Mouse (Mus musculus): ENCODE results near the gene Ppt1. TPM values are rescaled to one million over a fixed set of nuclear protein-coding genes. Genes with fewer than 3 reads are reported as not detected.

Gene Ppt1
- polyA plus RNA-seq, 1 experiment from 2014 or later = 74.4 TPM

DNA sequence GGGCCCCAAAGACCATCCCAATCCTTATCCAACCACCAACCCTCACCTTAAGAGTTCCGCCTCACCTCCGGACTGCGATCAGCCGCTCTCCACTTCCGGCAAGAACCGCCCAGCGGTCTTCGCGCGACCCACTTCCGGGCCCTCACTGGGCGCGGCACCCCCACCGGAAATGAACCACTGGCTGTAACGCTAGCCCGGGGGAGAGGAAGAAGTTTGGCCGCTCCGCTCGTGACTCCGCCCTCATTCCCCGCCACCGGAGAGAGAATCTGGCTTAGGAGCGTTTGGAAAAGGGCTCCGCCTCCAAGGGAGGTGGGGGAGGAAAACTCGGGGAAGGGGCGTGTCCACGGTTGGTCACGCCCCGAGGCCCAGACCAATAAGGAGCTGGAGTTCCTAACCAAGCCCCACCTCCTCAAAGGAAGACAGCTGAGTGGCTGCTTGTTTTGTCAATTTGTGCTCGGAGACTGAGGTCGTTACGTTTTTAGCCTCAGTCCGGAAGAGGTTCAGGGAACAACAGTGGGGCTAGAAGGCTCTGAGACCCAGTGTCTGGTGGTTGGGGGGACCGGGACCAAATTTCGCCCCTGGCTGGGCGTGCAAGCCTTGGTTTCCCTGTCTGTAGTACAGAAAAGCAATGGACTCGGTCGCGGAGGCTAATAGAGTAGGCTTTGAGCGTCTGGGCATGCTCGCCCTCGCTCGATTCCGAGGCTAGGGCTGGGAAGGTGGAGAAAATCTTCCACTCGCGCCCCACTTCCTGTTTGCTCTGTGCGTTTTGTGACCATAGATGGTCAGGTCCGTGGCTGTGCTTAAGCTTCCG is 49.9 kb downstream of the Ppt1 start, which contains the start of gene Cap1:
TSS of gene Cap1 (minus strand) at position 289 of the 811 bp plus-strand sequence.
- Histone ChIP-seq H3K4me3 (replicated peaks; ENCODE audit: low read depth, low read length) (peak within 1 kb of the TSS; percentile 89), H3K9ac (ENCODE audit: low read depth, low read length) (peak within 1 kb of the TSS; percentile 82), H3K4me1 (replicated peaks; ENCODE audit: insufficient read depth, low read length) (peaks cover 25% of the 10 kb centered on the region; the same call in 1 of the 2 replicates), H3K27ac (peak within 1 kb of the TSS; percentile 99), H3K9me3 (replicated peaks; ENCODE audit: low read length) (no peaks in the 10 kb centered on the region), H3K27me3 (ENCODE audit: insufficient read depth, low read length) (no peaks in the 10 kb centered on the region), H3K36me3 (ENCODE audit: insufficient read depth, low read length) (peaks cover 1% of the 10 kb centered on the region; the same call in 1 of the 2 replicates), H3K4me2 (ENCODE audit: low read length) (peak within 1 kb of the TSS; percentile 71)
- ATAC-seq (replicated peaks; ENCODE audit: low FRiP score, low read depth) = peak; percentile 96
- TF ChIP-seq CTCF (IDR thresholded peaks at IDR 0.05; ENCODE audit: low read depth) = no peak
- DNase-seq (ENCODE audit: low spot score) = peak; percentile 99
- WGBS = under 1% methylated on average over 48 of the region's 49 CpGs

GRCm38 (mm10) chr4:122886579-122887254 is 50.7 kb downstream of the Ppt1 start:
- H3K4me2 ChIP-seq (ENCODE audit: low read length) = peak overlapping the region; percentile 71
- H3K4me3 ChIP-seq (replicated peaks; ENCODE audit: low read depth, low read length) = peak overlapping the region; percentile 89
- peak overlapping the region; percentile 99 for H3K27ac ChIP-seq
- peaks cover 25% of the 10 kb centered on the region; the same call in 1 of the 2 replicates for H3K4me1 ChIP-seq (replicated peaks; ENCODE audit: insufficient read depth, low read length)
- peak overlapping the region; percentile 75 for H3K9ac ChIP-seq (ENCODE audit: low read depth, low read length)
- H3K9me3 ChIP-seq (replicated peaks; ENCODE audit: low read length) = no peaks in the 10 kb centered on the region
- H3K36me3 ChIP-seq (ENCODE audit: insufficient read depth, low read length) = no peaks in the 10 kb centered on the region
- H3K27me3 ChIP-seq (ENCODE audit: insufficient read depth, low read length) = no peaks in the 10 kb centered on the region
- no peak for TF ChIP-seq CTCF (IDR thresholded peaks at IDR 0.05; ENCODE audit: low read depth)
- 4% methylated on average over 19 of the region's 19 CpGs for WGBS
- no peak for DNase-seq (ENCODE audit: low spot score)
- peak; percentile 7; the same call in 1 of the 2 replicates for ATAC-seq (replicated peaks; ENCODE audit: low FRiP score, low read depth)

DNA sequence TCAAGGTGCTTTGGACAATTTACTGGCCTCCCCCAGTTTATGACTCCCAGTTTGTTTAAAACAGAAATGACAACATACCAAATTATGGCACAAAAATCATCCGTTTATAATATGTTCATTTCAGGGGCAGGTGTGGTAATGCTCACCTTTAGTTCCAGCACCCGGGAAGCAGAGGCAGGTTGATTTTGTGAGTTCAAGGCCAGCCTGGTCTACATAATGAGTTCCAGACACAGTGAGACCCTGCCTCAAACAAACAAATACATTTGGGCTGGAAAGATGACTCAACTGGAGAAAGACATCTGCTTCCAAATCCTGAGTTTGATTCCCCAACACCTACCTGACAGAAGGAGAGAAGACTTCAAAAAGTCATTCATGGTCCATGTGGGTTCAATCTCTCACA is 51.3 kb downstream of the Ppt1 start:
- DNase-seq (ENCODE audit: low spot score) (no peak), ATAC-seq (replicated peaks; ENCODE audit: low FRiP score, low read depth) (no peak)
- Histone ChIP-seq H3K9me3 (replicated peaks; ENCODE audit: low read length) (no peaks in the 10 kb centered on the region), H3K9ac (ENCODE audit: low read depth, low read length) (no peak overlapping the region), H3K4me3 (replicated peaks; ENCODE audit: low read depth, low read length) (no peak overlapping the region), H3K4me2 (ENCODE audit: low read length) (peak overlapping the region; percentile 71; the same call in 1 of the 2 replicates), H3K27ac (peak overlapping the region; percentile 99; the same call in 1 of the 2 replicates), H3K27me3 (ENCODE audit: insufficient read depth, low read length) (no peaks in the 10 kb centered on the region), H3K4me1 (replicated peaks; ENCODE audit: insufficient read depth, low read length) (peaks cover 20% of the 10 kb centered on the region; the same call in 1 of the 2 replicates), H3K36me3 (ENCODE audit: insufficient read depth, low read length) (no peaks in the 10 kb centered on the region)
- TF ChIP-seq CTCF (IDR thresholded peaks at IDR 0.05; ENCODE audit: low read depth) = no peak
- WGBS = 85% methylated on average over 2 of the region's 2 CpGs

- no peak overlapping the region for H3K4me2 ChIP-seq (ENCODE audit: low read length)
- ATAC-seq (replicated peaks; ENCODE audit: low FRiP score, low read depth) = no peak
- DNase-seq (ENCODE audit: low spot score) = peak; percentile 30
- H3K9me3 ChIP-seq (replicated peaks; ENCODE audit: low read length) = no peaks in the 10 kb centered on the region
- no peak overlapping the region for H3K9ac ChIP-seq (ENCODE audit: low read depth, low read length)
- 8% methylated on average over 3 of the region's 3 CpGs for WGBS
- H3K4me3 ChIP-seq (replicated peaks; ENCODE audit: low read depth, low read length) = no peak overlapping the region
- H3K4me1 ChIP-seq (replicated peaks; ENCODE audit: insufficient read depth, low read length) = peaks cover 5% of the 10 kb centered on the region; the same call in 1 of the 2 replicates
- no peaks in the 10 kb centered on the region for H3K27me3 ChIP-seq (ENCODE audit: insufficient read depth, low read length)
- H3K27ac ChIP-seq = no peak overlapping the region
- TF ChIP-seq CTCF (IDR thresholded peaks at IDR 0.05; ENCODE audit: low read depth) = no peak
- H3K36me3 ChIP-seq (ENCODE audit: insufficient read depth, low read length) = no peaks in the 10 kb centered on the region
Observed at GRCm38 (mm10) chr4:122890881-122891481, 54.9 kb downstream of the Ppt1 start.

DNA sequence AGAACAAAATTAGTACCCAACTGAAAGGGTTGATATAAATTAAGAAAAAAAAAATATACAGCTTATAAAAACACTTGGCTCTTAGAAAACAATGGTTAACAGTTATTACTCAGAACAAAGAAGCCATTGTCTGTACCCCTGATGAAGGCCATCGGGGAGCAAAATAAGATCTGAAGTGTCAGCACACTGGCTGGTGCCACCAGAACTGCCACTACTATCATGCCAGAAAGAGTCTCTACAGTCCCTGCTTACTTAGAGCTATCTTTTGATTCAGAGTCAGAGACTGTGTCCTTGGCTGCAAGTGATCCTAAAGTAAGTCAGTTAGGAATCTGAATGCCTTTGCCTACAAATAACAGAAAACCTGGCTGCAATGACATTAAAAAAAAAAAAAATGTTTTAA is 55.6 kb downstream of the Ppt1 start:
- Histone ChIP-seq H3K4me2 (ENCODE audit: low read length) (no peak overlapping the region), H3K36me3 (ENCODE audit: insufficient read depth, low read length) (no peaks in the 10 kb centered on the region), H3K27me3 (ENCODE audit: insufficient read depth, low read length) (no peaks in the 10 kb centered on the region), H3K27ac (no peak overlapping the region), H3K9me3 (replicated peaks; ENCODE audit: low read length) (no peaks in the 10 kb centered on the region), H3K4me1 (replicated peaks; ENCODE audit: insufficient read depth, low read length) (peaks cover 5% of the 10 kb centered on the region; the same call in 1 of the 2 replicates), H3K9ac (ENCODE audit: low read depth, low read length) (no peak overlapping the region), H3K4me3 (replicated peaks; ENCODE audit: low read depth, low read length) (no peak overlapping the region)
- DNase-seq (ENCODE audit: low spot score) (no peak), ATAC-seq (replicated peaks; ENCODE audit: low FRiP score, low read depth) (no peak)
- WGBS = 35% methylated on average over 1 of the region's 1 CpGs
- TF ChIP-seq CTCF (IDR thresholded peaks at IDR 0.05; ENCODE audit: low read depth) = no peak

DNA sequence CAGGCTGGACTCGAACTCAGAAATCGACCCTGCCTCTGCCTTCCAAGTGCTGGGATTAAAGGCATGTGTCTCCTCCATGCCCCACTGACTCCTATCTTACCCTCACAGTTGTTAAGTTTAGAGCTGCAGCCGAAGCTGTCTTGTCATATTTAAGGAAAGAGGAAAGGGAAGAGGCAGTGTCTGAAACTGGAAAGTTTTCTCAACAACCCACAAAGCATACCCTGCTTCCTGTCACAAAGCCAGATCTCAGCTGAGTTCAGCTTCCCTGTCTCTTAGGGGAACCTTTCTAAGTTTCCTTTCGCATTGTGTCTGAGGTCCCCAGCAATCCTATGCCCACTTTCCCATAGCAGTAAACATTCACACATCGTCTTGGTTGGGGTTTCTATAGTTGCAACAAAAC is 56.1 kb downstream of the Ppt1 start:
- H3K4me2 ChIP-seq (ENCODE audit: low read length) = no peak overlapping the region
- H3K4me1 ChIP-seq (replicated peaks; ENCODE audit: insufficient read depth, low read length) = peaks cover 1% of the 10 kb centered on the region; the same call in 1 of the 2 replicates
- no peak for ATAC-seq (replicated peaks; ENCODE audit: low FRiP score, low read depth)
- H3K27me3 ChIP-seq (ENCODE audit: insufficient read depth, low read length) = no peaks in the 10 kb centered on the region
- no peak overlapping the region for H3K9ac ChIP-seq (ENCODE audit: low read depth, low read length)
- WGBS = 58% methylated on average over 5 of the region's 5 CpGs
- H3K9me3 ChIP-seq (replicated peaks; ENCODE audit: low read length) = no peaks in the 10 kb centered on the region
- H3K36me3 ChIP-seq (ENCODE audit: insufficient read depth, low read length) = no peaks in the 10 kb centered on the region
- H3K4me3 ChIP-seq (replicated peaks; ENCODE audit: low read depth, low read length) = no peak overlapping the region
- H3K27ac ChIP-seq = no peak overlapping the region
- no peak for TF ChIP-seq CTCF (IDR thresholded peaks at IDR 0.05; ENCODE audit: low read depth)
- DNase-seq (ENCODE audit: low spot score) = no peak

Data from kidney, postnatal 0 days (tissue).